Mouse (Mus musculus) heart, embryonic 12.5 days (tissue): Measurements from ENCODE around the gene Strap. TPM values are rescaled to one million over a fixed set of nuclear protein-coding genes. Genes with fewer than 3 reads are reported as not detected.

Experiments
- ATAC-seq: fragments of 200-750 bp; cut with Nextera tagmentation; 2 replicates; pipeline ENCODE4 v1.8.0; 2017; ENCODE audit warnings: moderate TSS enrichment, moderate library complexity; ENCODE audit not compliant: insufficient number of reproducible peaks, low FRiP score
- H3K27ac ChIP-seq: fragments of 300-500 bp; sonication (generic); 2 replicates; pipeline ENCODE4 v1.5.1; 2016; ENCODE audit warnings: mild to moderate bottlenecking, moderate library complexity; ENCODE audit not compliant: poor library complexity, severe bottlenecking
- H3K27me3 ChIP-seq: fragments of 300-500 bp; sonication (generic); replicated peaks from 2 replicates; pipeline ENCODE4 v1.6.1; 2016; ENCODE audit warnings: mild to moderate bottlenecking, moderate library complexity
- H3K36me3 ChIP-seq: fragments of 300-500 bp; sonication (generic); 2 replicates; pipeline ENCODE4 v1.6.1; 2016; ENCODE audit warnings: mild to moderate bottlenecking, moderate library complexity
- H3K4me1 ChIP-seq: fragments of 300-500 bp; sonication (generic); replicated peaks from 2 replicates; pipeline ENCODE4 v1.6.1; 2016; ENCODE audit warnings: mild to moderate bottlenecking
- H3K4me2 ChIP-seq: fragments of 300-500 bp; sonication (generic); 2 replicates; pipeline ENCODE4 v1.6.1; 2016; ENCODE audit warnings: mild to moderate bottlenecking, moderate library complexity
- H3K4me3 ChIP-seq: fragments of 300-500 bp; sonication (generic); 2 replicates; pipeline ENCODE4 v1.5.1; 2016; ENCODE audit warnings: mild to moderate bottlenecking
- H3K9ac ChIP-seq: fragments of 300-500 bp; sonication (generic); 2 replicates; pipeline ENCODE4 v1.6.1; 2016; ENCODE audit warnings: mild to moderate bottlenecking, moderate library complexity
- H3K9me3 ChIP-seq: fragments of 300-500 bp; sonication (generic); replicated peaks from 2 replicates; pipeline ENCODE4 v1.6.1; 2016; ENCODE audit warnings: mild to moderate bottlenecking, moderate library complexity
- WGBS: fragments of 180-500 bp; shearing (Covaris S2); methylation state at CpG from one replicate; pipeline ENCODE4 v1.1.7; 2016; 5-methylcytosine and 5-hydroxymethylcytosine counted together
- polyA plus RNA-seq: library from polyadenylated mRNA; unstranded; fragments of >200 nt; fragmentation: Nextera tagmentation; extraction: Ambion mirVana; gene quantifications from 2 replicates; pipeline ENCODE4 v1.2.1, GENCODE M21; 2016

Gene Strap
- polyA plus RNA-seq, 1 experiment from 2014 or later = 138 TPM

GRCm38 (mm10) chr6:137757891-137758290 is 23.0 kb downstream of the Strap start:
- H3K4me1 ChIP-seq = peaks cover 33% of the 10 kb centered on the region
- H3K36me3 ChIP-seq = no peaks in the 10 kb centered on the region
- H3K27ac ChIP-seq = no peak overlapping the region
- no peaks in the 10 kb centered on the region for H3K27me3 ChIP-seq
- no peak for ATAC-seq
- H3K4me3 ChIP-seq = no peak overlapping the region
- WGBS = 91% methylated on average over 1 of the region's 1 CpGs
- H3K4me2 ChIP-seq = no peak overlapping the region
- no peak overlapping the region for H3K9ac ChIP-seq
- no peaks in the 10 kb centered on the region for H3K9me3 ChIP-seq

DNA sequence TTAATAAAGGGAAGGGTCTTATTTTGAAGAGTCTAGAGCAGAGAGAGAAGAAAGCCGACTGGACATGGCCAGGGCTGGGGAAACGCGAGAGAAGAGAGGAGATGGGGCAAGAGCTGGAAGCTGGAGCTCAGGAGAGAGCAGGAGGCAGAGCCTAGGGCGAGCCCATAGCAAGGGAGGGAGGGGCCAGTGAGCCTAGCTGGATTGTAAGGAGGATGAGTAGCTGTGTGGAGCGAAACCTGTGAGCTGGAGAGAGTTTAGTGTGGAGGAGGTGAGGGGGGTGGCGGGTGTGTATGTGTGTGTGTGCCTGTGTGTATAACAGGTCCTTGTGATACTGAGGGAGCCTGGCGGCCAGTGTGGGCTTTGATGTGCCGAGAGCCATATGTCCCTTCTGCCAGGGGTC is 24.8 kb downstream of the Strap start:
- H3K9me3 ChIP-seq = no peaks in the 10 kb centered on the region
- peak overlapping the region; percentile 18; the same call in 1 of the 2 replicates for H3K4me2 ChIP-seq

DNA sequence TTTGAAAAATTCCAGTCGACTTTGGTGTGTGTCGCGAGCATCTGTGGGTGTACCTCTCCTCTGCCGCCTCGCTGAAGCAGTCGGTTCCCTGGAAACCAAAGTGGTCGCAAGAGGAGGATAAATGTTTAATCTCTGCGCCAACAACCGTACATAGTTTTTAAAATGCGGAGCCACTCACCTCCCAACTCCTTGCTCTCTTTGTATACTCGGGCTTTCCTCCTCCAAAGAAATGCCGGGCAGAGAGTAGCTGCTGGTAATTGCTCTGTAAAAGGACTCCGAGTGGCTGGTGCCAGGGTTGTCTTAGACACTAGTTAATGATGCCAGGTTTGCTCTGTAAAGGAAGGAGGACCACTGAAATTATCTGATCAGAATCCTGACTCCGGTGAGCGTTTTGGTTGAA is 26.1 kb downstream of the Strap start:
- 81% methylated on average over 15 of the region's 15 CpGs for WGBS
- H3K9me3 ChIP-seq = no peaks in the 10 kb centered on the region
- no peak overlapping the region for H3K4me3 ChIP-seq
- no peaks in the 10 kb centered on the region for H3K36me3 ChIP-seq
- no peak overlapping the region for H3K4me2 ChIP-seq
- no peak overlapping the region for H3K27ac ChIP-seq
- no peak overlapping the region for H3K9ac ChIP-seq
- peaks cover 31% of the 10 kb centered on the region for H3K4me1 ChIP-seq
- ATAC-seq = no peak
- H3K27me3 ChIP-seq = no peaks in the 10 kb centered on the region

More for the DNA sequence above, 24.8 kb downstream of the Strap start:
- 51% methylated on average over 8 of the region's 8 CpGs for whole genome bisulfite sequencing
- Histone ChIP-seq H3K36me3 (no peaks in the 10 kb centered on the region), H3K9ac (no peak overlapping the region), H3K27ac (peak overlapping the region; percentile 24; the same call in 1 of the 2 replicates), H3K27me3 (no peaks in the 10 kb centered on the region), H3K4me1 (peaks cover 34% of the 10 kb centered on the region), H3K4me3 (no peak overlapping the region)
- peak; percentile 52; the same call in 1 of the 2 replicates for ATAC-seq

- 70% methylated on average over 3 of the region's 3 CpGs for WGBS
- no peak overlapping the region for H3K27ac ChIP-seq
- H3K36me3 ChIP-seq = no peaks in the 10 kb centered on the region
- peaks cover 20% of the 10 kb centered on the region for H3K4me1 ChIP-seq
- H3K9ac ChIP-seq = no peak overlapping the region
- no peak for ATAC-seq
- H3K4me2 ChIP-seq = no peak overlapping the region
- no peaks in the 10 kb centered on the region for H3K9me3 ChIP-seq
- H3K4me3 ChIP-seq = no peak overlapping the region
- H3K27me3 ChIP-seq = no peaks in the 10 kb centered on the region
Measured at GRCm38 (mm10) chr6:137764572-137765210, 29.8 kb downstream of the Strap start.

- H3K27me3 ChIP-seq = no peaks in the 10 kb centered on the region
Measured at GRCm38 (mm10) chr6:137766177-137766576, 31.3 kb downstream of the Strap start.

GRCm38 (mm10) chr6:137771621-137772250 is 36.9 kb downstream of the Strap start:
- ATAC-seq = no peak
- Histone ChIP-seq H3K4me2 (no peak overlapping the region), H3K27ac (no peak overlapping the region), H3K9ac (no peak overlapping the region), H3K4me1 (no peaks in the 10 kb centered on the region), H3K4me3 (no peak overlapping the region), H3K36me3 (no peaks in the 10 kb centered on the region), H3K27me3 (no peaks in the 10 kb centered on the region), H3K9me3 (no peaks in the 10 kb centered on the region)
- WGBS = 64% methylated on average over 3 of the region's 3 CpGs

More at GRCm38 (mm10) chr6:137766177-137766576, 31.3 kb downstream of the Strap start:
- ATAC-seq = no peak
- Histone ChIP-seq H3K4me1 (peaks cover 15% of the 10 kb centered on the region), H3K4me3 (no peak overlapping the region), H3K4me2 (no peak overlapping the region), H3K9ac (no peak overlapping the region), H3K36me3 (no peaks in the 10 kb centered on the region), H3K27ac (no peak overlapping the region), H3K9me3 (no peaks in the 10 kb centered on the region)

- ATAC-seq = no peak
- WGBS = 88% methylated on average over 8 of the region's 8 CpGs
- no peaks in the 10 kb centered on the region for H3K27me3 ChIP-seq
- H3K27ac ChIP-seq = no peak overlapping the region
- H3K36me3 ChIP-seq = no peaks in the 10 kb centered on the region
- no peak overlapping the region for H3K4me3 ChIP-seq
- H3K4me1 ChIP-seq = peaks cover 11% of the 10 kb centered on the region; the same call in 1 of the 2 replicates
- no peaks in the 10 kb centered on the region for H3K9me3 ChIP-seq
- no peak overlapping the region for H3K4me2 ChIP-seq
- no peak overlapping the region for H3K9ac ChIP-seq
Measured at GRCm38 (mm10) chr6:137772918-137773636, 38.2 kb downstream of the Strap start.

DNA sequence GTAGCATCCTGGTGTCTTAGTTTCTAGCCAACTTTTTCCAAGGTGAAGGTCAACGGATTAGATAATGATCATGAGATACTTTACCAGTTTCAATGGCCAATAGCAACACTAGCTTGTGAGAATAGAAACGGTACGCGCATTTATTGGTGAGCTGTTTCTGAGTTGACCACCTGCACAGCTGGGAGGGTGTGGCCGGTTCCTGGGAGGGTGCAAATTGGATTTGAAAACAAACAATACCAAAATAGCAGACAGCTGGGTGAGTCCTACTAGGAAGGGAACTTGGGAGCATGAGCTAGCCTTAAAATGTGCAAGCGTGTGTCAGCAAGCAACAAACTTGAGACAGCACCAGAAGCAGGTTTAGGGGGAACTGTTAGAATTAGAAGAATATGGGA is 38.8 kb downstream of the Strap start:
- H3K36me3 ChIP-seq = no peaks in the 10 kb centered on the region
- ATAC-seq = no peak
- H3K4me2 ChIP-seq = no peak overlapping the region

GRCm38 (mm10) chr6:137774166-137774565 is 39.3 kb downstream of the Strap start:
- H3K4me1 ChIP-seq = peaks cover 21% of the 10 kb centered on the region; the same call in 1 of the 2 replicates
- H3K9me3 ChIP-seq = no peaks in the 10 kb centered on the region
- no peak for ATAC-seq
- no peak overlapping the region for H3K4me3 ChIP-seq
- no peak overlapping the region for H3K27ac ChIP-seq
- no peak overlapping the region for H3K9ac ChIP-seq
- WGBS = 90% methylated on average over 13 of the region's 13 CpGs
- H3K27me3 ChIP-seq = no peaks in the 10 kb centered on the region
- H3K36me3 ChIP-seq = 0 out of 2 replicates have a peak, but pooled peaks cover under 1% of the 10 kb centered on the region
- no peak overlapping the region for H3K4me2 ChIP-seq

More for the DNA sequence above, 38.8 kb downstream of the Strap start:
- Histone ChIP-seq H3K9me3 (no peaks in the 10 kb centered on the region), H3K27ac (no peak overlapping the region), H3K4me1 (peaks cover 16% of the 10 kb centered on the region; the same call in 1 of the 2 replicates), H3K9ac (no peak overlapping the region), H3K4me3 (no peak overlapping the region), H3K27me3 (no peaks in the 10 kb centered on the region)
- WGBS = 87% methylated on average over 6 of the region's 6 CpGs

DNA sequence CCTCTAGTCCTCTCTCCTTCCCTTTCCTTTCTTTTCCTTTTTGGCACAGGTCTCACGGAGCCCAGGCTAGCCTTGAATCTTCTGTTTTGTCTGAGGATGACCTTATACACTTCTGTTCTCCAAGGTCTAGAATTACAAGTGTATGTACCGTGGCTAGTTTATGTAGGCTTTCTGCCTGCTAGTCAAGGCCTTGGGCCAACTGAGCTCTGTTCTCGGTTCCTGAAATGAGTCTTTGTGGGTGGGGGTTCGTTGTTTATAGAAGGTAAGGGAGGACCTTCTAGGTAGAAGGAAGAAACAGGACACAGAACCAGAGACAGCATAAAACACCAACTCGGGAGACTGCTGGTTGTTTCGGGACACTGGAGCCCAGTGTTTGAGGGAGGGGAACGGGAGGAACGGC is 40.3 kb downstream of the Strap start:
- Histone ChIP-seq H3K9ac (no peak overlapping the region), H3K4me2 (no peak overlapping the region), H3K4me1 (peaks cover 22% of the 10 kb centered on the region; the same call in 1 of the 2 replicates), H3K27ac (no peak overlapping the region), H3K36me3 (peaks cover 7% of the 10 kb centered on the region; the same call in 1 of the 2 replicates), H3K9me3 (no peaks in the 10 kb centered on the region), H3K27me3 (no peaks in the 10 kb centered on the region), H3K4me3 (no peak overlapping the region)
- ATAC-seq = no peak
- WGBS = 83% methylated on average over 8 of the region's 8 CpGs

DNA sequence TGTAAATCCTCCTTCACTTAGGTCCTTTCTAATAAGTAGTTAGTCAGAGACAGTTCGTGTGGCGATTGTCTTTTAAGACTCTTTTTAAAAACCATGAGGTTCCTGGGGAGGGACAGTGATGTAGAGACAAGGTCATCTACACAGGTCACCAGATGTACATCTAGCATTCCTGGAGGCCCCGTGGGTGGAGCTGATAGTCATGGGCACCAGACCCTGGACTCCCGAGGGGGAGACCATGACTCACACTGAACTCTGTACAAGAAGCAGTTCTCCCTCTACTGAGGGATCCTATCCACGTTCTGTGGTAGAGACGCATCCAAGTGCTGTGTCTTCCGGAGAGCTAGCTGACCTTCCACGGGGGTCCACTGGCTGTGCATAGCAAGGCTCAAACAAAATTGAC is 42.1 kb downstream of the Strap start:
- Histone ChIP-seq H3K27ac (no peak overlapping the region), H3K27me3 (no peaks in the 10 kb centered on the region), H3K4me1 (peaks cover 22% of the 10 kb centered on the region; the same call in 1 of the 2 replicates), H3K4me2 (no peak overlapping the region), H3K4me3 (no peak overlapping the region), H3K9me3 (no peaks in the 10 kb centered on the region), H3K9ac (no peak overlapping the region), H3K36me3 (peaks cover 9% of the 10 kb centered on the region; the same call in 1 of the 2 replicates)
- no peak for ATAC-seq
- WGBS = 63% methylated on average over 8 of the region's 8 CpGs
